Mouse (Mus musculus): ENCODE data around the gene Ppp4r1. TPM values are rescaled to one million over a fixed set of nuclear protein-coding genes. Genes with fewer than 3 reads are reported as not detected.
A peak's percentile ranks its signal among the peaks of the same experiment; 100 is the strongest.

The Ppp4r1 gene
- polyA plus RNA-seq, 1 experiment from 2014 or later, result 14.2 TPM

DNA sequence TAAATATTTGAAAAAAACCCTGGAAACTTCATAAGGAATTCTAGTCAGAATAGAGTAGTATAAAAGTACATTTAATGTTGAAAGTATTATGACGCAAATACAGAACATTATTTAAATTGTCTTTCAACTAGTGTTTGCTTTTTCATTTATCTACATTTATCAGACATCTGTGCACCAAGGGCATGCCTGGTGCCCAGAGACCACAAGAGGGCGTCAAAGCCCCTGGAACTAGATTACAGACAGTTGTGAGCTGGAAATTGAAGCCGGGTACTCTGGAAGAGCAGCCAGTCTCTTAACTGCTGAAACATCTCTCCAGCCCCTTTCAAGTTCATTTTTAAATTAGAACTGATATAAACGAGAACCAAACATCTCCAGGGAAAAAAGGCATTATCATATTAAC is 80.2 kb downstream of the Ppp4r1 start:
- H3K27ac ChIP-seq (replicated peaks), result no peak overlapping the region
- 50% methylated on average over 4 of the region's 4 CpGs for WGBS
- H3K9ac ChIP-seq (ENCODE audit: low read length), result no peak overlapping the region
- no peaks in the 10 kb centered on the region for H3K27me3 ChIP-seq (ENCODE audit: control insufficient read depth, insufficient read depth, low read length)
- no peak for ATAC-seq (ENCODE audit: low FRiP score, low TSS enrichment)
- no peaks in the 10 kb centered on the region for H3K4me1 ChIP-seq (replicated peaks; ENCODE audit: control insufficient read depth, insufficient read depth)
- H3K9me3 ChIP-seq (ENCODE audit: control insufficient read depth, low read length), result no peaks in the 10 kb centered on the region
- DNase-seq (ENCODE audit: low spot score), result peak; percentile 48
- H3K36me3 ChIP-seq (ENCODE audit: control insufficient read depth, insufficient read depth, low read length), result peaks cover 5% of the 10 kb centered on the region
- H3K4me2 ChIP-seq (replicated peaks; ENCODE audit: low read depth), result no peak overlapping the region
- TF ChIP-seq EP300 (optimal IDR thresholded peaks at IDR 0.05) (no peak), CTCF (IDR thresholded peaks at IDR 0.05; ENCODE audit: low read depth) (peak; percentile 74)
- no peak overlapping the region for H3K4me3 ChIP-seq (ENCODE audit: low read depth, low read length)

GRCm38 (mm10) chr17:65863830-65864229 is 81.5 kb downstream of the Ppp4r1 start:
- Histone ChIP-seq H3K27ac (replicated peaks) (no peak overlapping the region), H3K4me2 (replicated peaks; ENCODE audit: low read depth) (no peak overlapping the region), H3K4me3 (ENCODE audit: low read depth, low read length) (no peak overlapping the region), H3K9me3 (ENCODE audit: control insufficient read depth, low read length) (no peaks in the 10 kb centered on the region), H3K9ac (ENCODE audit: low read length) (no peak overlapping the region), H3K4me1 (replicated peaks; ENCODE audit: control insufficient read depth, insufficient read depth) (no peaks in the 10 kb centered on the region), H3K27me3 (ENCODE audit: control insufficient read depth, insufficient read depth, low read length) (no peaks in the 10 kb centered on the region), H3K36me3 (ENCODE audit: control insufficient read depth, insufficient read depth, low read length) (peaks cover 2% of the 10 kb centered on the region; the same call in 1 of the 2 replicates)
- no peak for TF ChIP-seq CTCF (IDR thresholded peaks at IDR 0.05; ENCODE audit: low read depth)
- no peak for TF ChIP-seq EP300 (optimal IDR thresholded peaks at IDR 0.05)
- 94% methylated on average over 12 of the region's 12 CpGs for WGBS
- ATAC-seq (ENCODE audit: low FRiP score, low TSS enrichment) (no peak), DNase-seq (ENCODE audit: low spot score) (no peak)

GRCm38 (mm10) chr17:65864742-65865141 is 82.4 kb downstream of the Ppp4r1 start:
- Histone ChIP-seq H3K27me3 (ENCODE audit: control insufficient read depth, insufficient read depth, low read length) (no peaks in the 10 kb centered on the region), H3K4me3 (ENCODE audit: low read depth, low read length) (no peak overlapping the region), H3K4me1 (replicated peaks; ENCODE audit: control insufficient read depth, insufficient read depth) (no peaks in the 10 kb centered on the region), H3K9me3 (ENCODE audit: control insufficient read depth, low read length) (no peaks in the 10 kb centered on the region), H3K9ac (ENCODE audit: low read length) (no peak overlapping the region), H3K27ac (replicated peaks) (no peak overlapping the region), H3K4me2 (replicated peaks; ENCODE audit: low read depth) (no peak overlapping the region), H3K36me3 (ENCODE audit: control insufficient read depth, insufficient read depth, low read length) (peaks cover 2% of the 10 kb centered on the region; the same call in 1 of the 2 replicates)
- no peak for ATAC-seq (ENCODE audit: low FRiP score, low TSS enrichment)
- 30% methylated on average over 4 of the region's 4 CpGs for WGBS
- TF ChIP-seq EP300 (optimal IDR thresholded peaks at IDR 0.05), result no peak
- TF ChIP-seq CTCF (IDR thresholded peaks at IDR 0.05; ENCODE audit: low read depth), result peak; percentile 93
- DNase-seq (ENCODE audit: low spot score), result no peak

DNA sequence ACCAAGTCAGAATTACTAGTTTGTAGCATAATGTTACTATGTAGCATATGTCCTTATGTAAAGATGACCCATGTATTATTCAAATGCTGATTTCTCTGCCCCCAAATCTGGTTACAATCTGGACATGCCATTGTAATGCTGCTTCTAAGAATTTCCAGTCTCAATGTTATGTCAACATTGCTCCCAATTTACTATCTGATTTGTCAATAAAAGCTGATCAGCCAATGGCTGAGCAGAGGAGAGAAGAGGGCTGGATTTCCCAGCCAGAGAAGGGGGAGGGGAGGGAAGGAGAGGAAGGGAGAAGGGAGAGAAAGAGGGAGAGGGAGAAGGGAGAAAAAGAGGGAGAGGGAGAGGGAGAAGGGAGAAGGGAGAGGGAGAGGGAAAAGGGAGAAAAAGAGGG is 82.9 kb downstream of the Ppp4r1 start:
- TF ChIP-seq CTCF (IDR thresholded peaks at IDR 0.05; ENCODE audit: low read depth), result no peak
- TF ChIP-seq EP300 (optimal IDR thresholded peaks at IDR 0.05), result no peak
- peaks cover 2% of the 10 kb centered on the region; the same call in 1 of the 2 replicates for H3K36me3 ChIP-seq (ENCODE audit: control insufficient read depth, insufficient read depth, low read length)
- no peak overlapping the region for H3K9ac ChIP-seq (ENCODE audit: low read length)
- no peaks in the 10 kb centered on the region for H3K4me1 ChIP-seq (replicated peaks; ENCODE audit: control insufficient read depth, insufficient read depth)
- H3K27me3 ChIP-seq (ENCODE audit: control insufficient read depth, insufficient read depth, low read length), result no peaks in the 10 kb centered on the region
- no peak overlapping the region for H3K4me2 ChIP-seq (replicated peaks; ENCODE audit: low read depth)
- no peak for ATAC-seq (ENCODE audit: low FRiP score, low TSS enrichment)
- no peak overlapping the region for H3K27ac ChIP-seq (replicated peaks)
- DNase-seq (ENCODE audit: low spot score), result no peak
- no peak overlapping the region for H3K4me3 ChIP-seq (ENCODE audit: low read depth, low read length)
- no peaks in the 10 kb centered on the region for H3K9me3 ChIP-seq (ENCODE audit: control insufficient read depth, low read length)

DNA sequence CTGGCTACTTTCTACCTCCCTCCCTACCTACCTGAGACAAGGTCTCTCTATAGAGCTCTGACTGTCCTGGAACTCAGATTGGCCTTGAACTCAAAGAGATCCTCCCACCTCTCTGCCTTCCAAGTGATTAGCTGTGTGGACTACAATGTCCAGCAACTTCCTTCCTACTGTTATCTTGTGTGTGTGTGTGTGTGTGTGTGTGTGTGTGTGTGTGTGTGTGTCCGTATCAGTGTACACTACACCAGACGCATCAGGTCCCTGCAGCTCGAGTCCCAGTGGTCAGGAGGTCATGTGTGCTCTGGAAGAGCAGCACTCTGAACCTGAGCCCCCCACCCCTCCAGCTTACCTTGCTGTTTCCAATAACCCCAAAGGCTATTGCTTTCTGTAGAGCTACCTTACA is 83.8 kb downstream of the Ppp4r1 start:
- no peak for TF ChIP-seq EP300 (optimal IDR thresholded peaks at IDR 0.05)
- no peak for TF ChIP-seq CTCF (IDR thresholded peaks at IDR 0.05; ENCODE audit: low read depth)
- WGBS, result 40% methylated on average over 3 of the region's 3 CpGs
- no peaks in the 10 kb centered on the region for H3K9me3 ChIP-seq (ENCODE audit: control insufficient read depth, low read length)
- DNase-seq (ENCODE audit: low spot score) (no peak), ATAC-seq (ENCODE audit: low FRiP score, low TSS enrichment) (0 out of 2 replicates have a peak, but pooled peaks have one; percentile 28)
- H3K36me3 ChIP-seq (ENCODE audit: control insufficient read depth, insufficient read depth, low read length), result peaks cover 2% of the 10 kb centered on the region; the same call in 1 of the 2 replicates
- H3K4me1 ChIP-seq (replicated peaks; ENCODE audit: control insufficient read depth, insufficient read depth), result no peaks in the 10 kb centered on the region
- H3K27me3 ChIP-seq (ENCODE audit: control insufficient read depth, insufficient read depth, low read length), result no peaks in the 10 kb centered on the region
- H3K4me3 ChIP-seq (ENCODE audit: low read depth, low read length), result no peak overlapping the region
- no peak overlapping the region for H3K9ac ChIP-seq (ENCODE audit: low read length)
- no peak overlapping the region for H3K4me2 ChIP-seq (replicated peaks; ENCODE audit: low read depth)
- H3K27ac ChIP-seq (replicated peaks), result no peak overlapping the region

GRCm38 (mm10) chr17:65867996-65868395 is 85.6 kb downstream of the Ppp4r1 start:
- DNase-seq (ENCODE audit: low spot score) (no peak), ATAC-seq (ENCODE audit: low FRiP score, low TSS enrichment) (no peak)
- no peaks in the 10 kb centered on the region for H3K4me1 ChIP-seq (replicated peaks; ENCODE audit: control insufficient read depth, insufficient read depth)
- H3K9me3 ChIP-seq (ENCODE audit: control insufficient read depth, low read length), result no peaks in the 10 kb centered on the region
- H3K27ac ChIP-seq (replicated peaks), result no peak overlapping the region
- peaks cover 2% of the 10 kb centered on the region; the same call in 1 of the 2 replicates for H3K36me3 ChIP-seq (ENCODE audit: control insufficient read depth, insufficient read depth, low read length)
- no peak overlapping the region for H3K4me2 ChIP-seq (replicated peaks; ENCODE audit: low read depth)
- H3K9ac ChIP-seq (ENCODE audit: low read length), result no peak overlapping the region
- no peak overlapping the region for H3K4me3 ChIP-seq (ENCODE audit: low read depth, low read length)
- WGBS, result 87% methylated on average over 5 of the region's 5 CpGs
- TF ChIP-seq CTCF (IDR thresholded peaks at IDR 0.05; ENCODE audit: low read depth) (no peak), EP300 (optimal IDR thresholded peaks at IDR 0.05) (no peak)
- no peaks in the 10 kb centered on the region for H3K27me3 ChIP-seq (ENCODE audit: control insufficient read depth, insufficient read depth, low read length)

All from stomach, postnatal 0 days (tissue).